Mouse (Mus musculus) forebrain, postnatal 0 days (tissue): Measurements from ENCODE around the gene Grk3. TPM values are rescaled to one million over a fixed set of nuclear protein-coding genes. Genes with fewer than 3 reads are reported as not detected.

Source experiments
- ATAC-seq: fragments of 200-750 bp; cut with Nextera tagmentation; 2 replicates; pipeline ENCODE4 v1.8.0; 2017; ENCODE audit warnings: mild to moderate bottlenecking, moderate library complexity
- DNase-seq: peaks from one replicate; pipeline ENCODE4 v3.0.0-alpha.2; 2015
- H3K27ac ChIP-seq: fragments of 300-500 bp; sonication (generic); 2 replicates; pipeline ENCODE4 v1.5.1; 2014; ENCODE audit warnings: low read depth, mild to moderate bottlenecking, antibody characterized with exemption, low read length, moderate library complexity, mixed read lengths
- H3K27me3 ChIP-seq: fragments of 300-500 bp; sonication (generic); 2 replicates; pipeline ENCODE4 v1.6.1; 2014; ENCODE audit warnings: mild to moderate bottlenecking, low read length, mixed read lengths; ENCODE audit not compliant: insufficient read depth
- H3K36me3 ChIP-seq: fragments of 300-500 bp; sonication (generic); 2 replicates; pipeline ENCODE4 v1.6.1; 2014; ENCODE audit warnings: mild to moderate bottlenecking, moderate library complexity; ENCODE audit not compliant: insufficient read depth
- H3K4me1 ChIP-seq: fragments of 300-500 bp; sonication (generic); 2 replicates; pipeline ENCODE4 v1.6.1; 2014; ENCODE audit warnings: antibody characterized with exemption; ENCODE audit not compliant: insufficient read depth
- H3K4me2 ChIP-seq: fragments of 300-500 bp; sonication (generic); 2 replicates; pipeline ENCODE4 v1.6.1; 2014; ENCODE audit warnings: low read depth, mild to moderate bottlenecking, moderate library complexity
- H3K4me3 ChIP-seq: fragments of 300-500 bp; sonication (generic); 2 replicates; pipeline ENCODE4 v1.5.1; 2014; ENCODE audit warnings: low read depth, low read length, mixed read lengths
- H3K9ac ChIP-seq: fragments of 300-500 bp; sonication (generic); 2 replicates; pipeline ENCODE4 v1.6.1; 2014; ENCODE audit warnings: mild to moderate bottlenecking
- H3K9me3 ChIP-seq: fragments of 300-500 bp; sonication (generic); 2 replicates; pipeline ENCODE4 v1.6.1; 2016; ENCODE audit warnings: low read length
- CTCF ChIP-seq: sonication (generic); IDR thresholded peaks from 2 replicates; pipeline ENCODE4 v1.5.1; 2016; ENCODE audit warnings: antibody characterized with exemption, control low read depth, low read depth
- WGBS: fragments of 180-500 bp; shearing (Covaris S2); extraction: QIAGEN DNeasy Blood & Tissue Kit; methylation state at CpG from one replicate; pipeline ENCODE4 v1.1.7; 2014; 5-methylcytosine and 5-hydroxymethylcytosine counted together
- polyA plus RNA-seq: library from polyadenylated mRNA; unstranded; fragments of >200 nt; fragmentation: Nextera tagmentation; extraction: Ambion mirVana; gene quantifications from 2 replicates; pipeline ENCODE4 v1.2.1, GENCODE M21; 2015
- total RNA-seq: library from RNA; depleted of rRNA; stranded (reverse); fragments of >200 nt; gene quantifications from 2 replicates; pipeline ENCODE4 v1.2.3, GENCODE M21; 2014

The Grk3 gene
- total and polyA plus RNA-seq, 2 experiments from 2014 or later: 12.3 to 56.3 TPM

- ATAC-seq: no peak
These were observed 54.7 kb downstream of the Grk3 start for GRCm38 (mm10) chr5:112960911-112961310.

DNA sequence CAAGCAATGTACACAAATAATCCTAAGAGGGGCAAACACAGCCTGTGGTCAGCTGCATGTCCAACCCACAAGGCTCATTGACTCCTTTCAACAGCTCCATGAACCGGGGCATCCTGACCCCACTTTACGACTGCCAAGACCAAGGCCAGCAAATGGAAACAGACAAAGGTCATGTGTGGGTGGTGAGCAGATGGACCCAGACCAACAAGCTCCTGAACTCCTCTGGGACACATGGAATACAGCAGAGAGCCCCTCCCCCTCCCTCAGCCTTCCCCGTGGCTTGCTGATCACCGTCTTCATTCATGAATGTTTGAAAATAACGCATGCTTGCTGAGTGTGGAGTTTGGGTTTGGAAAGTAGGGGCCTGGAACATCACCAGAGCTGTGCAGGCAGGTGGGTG lies 57.3 kb downstream of the Grk3 start:
- TF ChIP-seq CTCF: no peak
- Histone ChIP-seq H3K27me3 (no peaks in the 10 kb centered on the region), H3K27ac (no peak overlapping the region), H3K4me2 (no peak overlapping the region), H3K36me3 (peaks cover 6% of the 10 kb centered on the region; the same call in 1 of the 2 replicates), H3K4me3 (no peak overlapping the region), H3K9me3 (no peaks in the 10 kb centered on the region), H3K4me1 (no peaks in the 10 kb centered on the region), H3K9ac (no peak overlapping the region)
- 71% methylated on average over 5 of the region's 5 CpGs for WGBS
- DNase-seq: no peak
- ATAC-seq: no peak

More at GRCm38 (mm10) chr5:112960911-112961310, 54.7 kb downstream of the Grk3 start:
- no peak for TF ChIP-seq CTCF
- Histone ChIP-seq H3K27ac (no peak overlapping the region), H3K9ac (no peak overlapping the region), H3K36me3 (no peaks in the 10 kb centered on the region), H3K27me3 (no peaks in the 10 kb centered on the region), H3K4me1 (no peaks in the 10 kb centered on the region), H3K4me3 (no peak overlapping the region), H3K4me2 (no peak overlapping the region), H3K9me3 (no peaks in the 10 kb centered on the region)
- WGBS: 45% methylated on average over 3 of the region's 3 CpGs
- no peak for DNase-seq

GRCm38 (mm10) chr5:112956841-112957240 lies 58.8 kb downstream of the Grk3 start:
- TF ChIP-seq CTCF: no peak
- no peak overlapping the region for H3K4me3 ChIP-seq
- H3K4me1 ChIP-seq: no peaks in the 10 kb centered on the region
- DNase-seq (no peak), ATAC-seq (no peak)
- no peaks in the 10 kb centered on the region for H3K27me3 ChIP-seq
- H3K9ac ChIP-seq: no peak overlapping the region
- H3K27ac ChIP-seq: no peak overlapping the region
- 77% methylated on average over 12 of the region's 12 CpGs for WGBS
- no peaks in the 10 kb centered on the region for H3K9me3 ChIP-seq
- H3K4me2 ChIP-seq: no peak overlapping the region
- H3K36me3 ChIP-seq: peaks cover 6% of the 10 kb centered on the region; the same call in 1 of the 2 replicates

- no peak for TF ChIP-seq CTCF
- H3K27me3 ChIP-seq: no peaks in the 10 kb centered on the region
- DNase-seq (no peak), ATAC-seq (no peak)
- H3K4me2 ChIP-seq: no peak overlapping the region
- no peak overlapping the region for H3K9ac ChIP-seq
- H3K9me3 ChIP-seq: no peaks in the 10 kb centered on the region
- no peaks in the 10 kb centered on the region for H3K4me1 ChIP-seq
- H3K27ac ChIP-seq: no peak overlapping the region
- no peak overlapping the region for H3K4me3 ChIP-seq
- H3K36me3 ChIP-seq: peaks cover 6% of the 10 kb centered on the region; the same call in 1 of the 2 replicates
- 88% methylated on average over 8 of the region's 8 CpGs for WGBS
These were observed 59.2 kb downstream of the Grk3 start for GRCm38 (mm10) chr5:112956368-112956767.

DNA sequence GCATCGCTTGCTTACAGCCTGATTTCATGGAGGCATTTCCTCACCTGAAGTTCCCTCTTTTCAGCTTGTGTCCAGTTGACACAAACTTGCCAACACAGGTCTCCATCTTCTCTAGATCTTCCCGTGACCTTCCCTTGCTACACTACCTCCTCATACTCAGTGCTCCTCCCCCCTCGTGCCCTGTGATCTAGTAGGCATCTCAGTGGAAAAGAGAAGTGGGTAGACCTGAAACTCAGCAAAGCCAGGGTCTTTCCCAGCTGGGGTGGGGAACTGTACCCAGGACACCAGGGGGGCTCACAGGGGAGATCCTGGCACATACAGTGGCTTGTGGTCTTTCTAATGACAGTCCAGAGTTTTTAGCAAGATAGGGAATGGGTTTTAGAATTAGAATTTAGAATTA lies 64.7 kb downstream of the Grk3 start:
- no peak overlapping the region for H3K4me2 ChIP-seq
- no peak for ATAC-seq
- H3K9me3 ChIP-seq: no peaks in the 10 kb centered on the region
- H3K27me3 ChIP-seq: no peaks in the 10 kb centered on the region
- peaks cover 6% of the 10 kb centered on the region; the same call in 1 of the 2 replicates for H3K36me3 ChIP-seq
- DNase-seq: no peak
- no peaks in the 10 kb centered on the region for H3K4me1 ChIP-seq
- WGBS: 88% methylated on average over 3 of the region's 3 CpGs
- H3K4me3 ChIP-seq: no peak overlapping the region
- no peak for TF ChIP-seq CTCF
- H3K27ac ChIP-seq: no peak overlapping the region
- no peak overlapping the region for H3K9ac ChIP-seq

GRCm38 (mm10) chr5:112945925-112946324 lies 69.7 kb downstream of the Grk3 start:
- TF ChIP-seq CTCF: no peak
- Histone ChIP-seq H3K27me3 (no peaks in the 10 kb centered on the region), H3K4me1 (no peaks in the 10 kb centered on the region), H3K9ac (no peak overlapping the region), H3K9me3 (no peaks in the 10 kb centered on the region), H3K27ac (no peak overlapping the region; the same call in 1 of the 2 replicates), H3K4me2 (no peak overlapping the region), H3K4me3 (no peak overlapping the region), H3K36me3 (peaks cover 9% of the 10 kb centered on the region)
- ATAC-seq (no peak), DNase-seq (no peak)
- 63% methylated on average over 7 of the region's 7 CpGs for WGBS

DNA sequence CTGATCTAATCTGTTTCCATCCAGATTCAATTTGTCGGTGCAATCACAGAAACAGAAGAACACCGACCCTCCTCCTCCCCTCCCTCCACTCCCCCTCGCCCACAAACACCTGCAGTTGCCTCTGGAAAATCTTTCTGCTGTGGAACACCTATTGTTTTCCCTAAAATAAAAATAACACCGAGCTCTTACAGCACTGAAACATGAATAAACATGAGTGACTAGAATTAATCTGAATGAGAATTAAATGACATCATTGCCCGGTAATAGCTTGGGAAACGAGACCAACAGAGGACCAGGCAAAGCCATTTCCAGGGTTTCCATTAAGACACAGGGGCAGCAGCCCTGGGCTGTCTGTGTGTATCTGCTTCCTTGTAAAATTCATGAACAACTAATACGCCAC lies 73.3 kb downstream of the Grk3 start:
- H3K9ac ChIP-seq: no peak overlapping the region

More for the DNA sequence above, 73.3 kb downstream of the Grk3 start:
- H3K36me3 ChIP-seq: peaks cover 19% of the 10 kb centered on the region
- DNase-seq: peak; percentile 17
- ATAC-seq: peak; percentile 66
- H3K27me3 ChIP-seq: no peaks in the 10 kb centered on the region
- H3K4me2 ChIP-seq: no peak overlapping the region
- H3K4me3 ChIP-seq: no peak overlapping the region
- no peak overlapping the region for H3K27ac ChIP-seq
- no peaks in the 10 kb centered on the region for H3K4me1 ChIP-seq
- TF ChIP-seq CTCF: no peak
- WGBS: 21% methylated on average over 7 of the region's 7 CpGs
- H3K9me3 ChIP-seq: no peaks in the 10 kb centered on the region
